Mouse (Mus musculus) lung, embryonic 14.5 days (tissue): ENCODE results near the gene Odf3. TPM values are rescaled to one million over a fixed set of nuclear protein-coding genes. Genes with fewer than 3 reads are reported as not detected.

ENCODE experiments used
- ATAC-seq: fragments of 200-750 bp; cut with Nextera tagmentation; 2 replicates; pipeline ENCODE4 v1.8.0; 2017; ENCODE audit warnings: mild to moderate bottlenecking, moderate TSS enrichment, moderate library complexity; ENCODE audit not compliant: insufficient read depth
- DNase-seq: peaks from one replicate; pipeline ENCODE4 v3.0.0-alpha.2; 2015
- H3K27ac ChIP-seq: fragments of 300-500 bp; sonication (generic); 2 replicates; pipeline ENCODE4 v1.5.1; 2014; ENCODE audit warnings: low read depth, mild to moderate bottlenecking, moderate library complexity
- H3K27me3 ChIP-seq: fragments of 300-500 bp; sonication (generic); 2 replicates; pipeline ENCODE4 v1.6.1; 2014; ENCODE audit warnings: low read length, control low read depth; ENCODE audit not compliant: insufficient read depth
- H3K36me3 ChIP-seq: fragments of 300-500 bp; sonication (generic); 2 replicates; pipeline ENCODE4 v1.6.1; 2014; ENCODE audit warnings: control low read depth; ENCODE audit not compliant: insufficient read depth
- H3K4me1 ChIP-seq: fragments of 300-500 bp; sonication (generic); 2 replicates; pipeline ENCODE4 v1.6.1; 2014; ENCODE audit warnings: antibody characterized with exemption, control low read depth; ENCODE audit not compliant: insufficient read depth
- H3K4me2 ChIP-seq: fragments of 300-500 bp; sonication (generic); 2 replicates; pipeline ENCODE4 v1.6.1; 2014; ENCODE audit warnings: mild to moderate bottlenecking
- H3K4me3 ChIP-seq: fragments of 300-500 bp; sonication (generic); 2 replicates; pipeline ENCODE4 v1.5.1; 2014; ENCODE audit warnings: low read depth, low read length
- H3K9ac ChIP-seq: fragments of 300-500 bp; sonication (generic); 2 replicates; pipeline ENCODE4 v1.6.1; 2014
- H3K9me3 ChIP-seq: fragments of 300-500 bp; sonication (generic); 2 replicates; pipeline ENCODE4 v1.6.1; 2016; ENCODE audit warnings: low read depth, low read length, control low read depth
- CTCF ChIP-seq: IDR thresholded peaks from 2 replicates; pipeline ENCODE4 v1.5.1; 2016; ENCODE audit warnings: antibody characterized with exemption, low read depth
- WGBS: fragments of 180-500 bp; shearing (Covaris S2); extraction: QIAGEN DNeasy Blood & Tissue Kit; methylation state at CpG from one replicate; pipeline ENCODE4 v1.1.7; 2014; 5-methylcytosine and 5-hydroxymethylcytosine counted together
- polyA plus RNA-seq: library from polyadenylated mRNA; unstranded; fragments of >200 nt; fragmentation: Nextera tagmentation; extraction: Ambion mirVana; gene quantifications from 2 replicates; pipeline ENCODE4 v1.2.1, GENCODE M21; 2014

The Odf3 gene
- polyA plus RNA-seq, 1 experiment from 2014 or later = not detected

DNA sequence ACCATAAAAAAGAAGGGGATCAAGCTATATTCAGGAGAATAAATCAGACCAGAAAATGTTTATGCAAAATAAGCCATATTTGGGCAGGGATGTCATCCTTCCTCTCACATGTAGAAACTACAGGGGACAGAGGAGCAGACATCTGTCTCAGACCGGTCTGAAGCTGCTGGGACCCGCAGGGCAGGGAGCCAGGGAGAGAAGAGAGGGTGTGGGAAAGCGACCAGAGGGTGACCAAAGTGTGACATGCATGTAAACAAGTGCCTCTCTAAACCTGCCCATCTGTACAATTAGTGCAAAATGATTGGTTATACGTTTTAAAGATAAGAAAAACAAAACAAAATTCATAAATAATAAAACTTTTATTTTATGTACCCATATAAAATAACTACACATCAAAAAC, 27.4 kb upstream of the Odf3 start:
- no peak for DNase-seq
- no peak overlapping the region for H3K4me3 ChIP-seq
- TF ChIP-seq CTCF = no peak
- H3K9me3 ChIP-seq = no peaks in the 10 kb centered on the region
- no peaks in the 10 kb centered on the region; the same call in 1 of the 2 replicates for H3K4me1 ChIP-seq
- H3K27me3 ChIP-seq = no peaks in the 10 kb centered on the region
- H3K27ac ChIP-seq = no peak overlapping the region
- H3K36me3 ChIP-seq = no peaks in the 10 kb centered on the region
- no peak for ATAC-seq
- no peak overlapping the region for H3K4me2 ChIP-seq
- H3K9ac ChIP-seq = no peak overlapping the region
- 41% methylated on average over 4 of the region's 4 CpGs for WGBS

DNA sequence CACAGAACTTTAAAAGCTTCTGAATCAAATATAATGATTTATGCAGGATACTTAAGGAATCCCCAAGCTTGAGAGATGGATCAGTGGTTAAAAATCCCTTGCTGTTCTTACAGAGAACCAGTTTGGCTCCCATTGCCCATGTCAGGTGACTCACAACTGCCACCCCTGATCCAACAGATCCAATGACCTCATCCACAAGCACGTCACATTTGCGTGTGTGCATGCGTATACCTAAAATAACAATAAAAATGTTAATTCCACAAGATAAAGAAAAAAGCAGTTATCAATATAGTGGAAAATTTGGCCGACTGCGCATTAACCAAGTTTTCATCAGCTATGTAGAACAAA, 26.3 kb upstream of the Odf3 start:
- peak; percentile 25; the same call in 1 of the 2 replicates for ATAC-seq
- WGBS = 48% methylated on average over 5 of the region's 5 CpGs
- no peak for TF ChIP-seq CTCF
- no peaks in the 10 kb centered on the region for H3K27me3 ChIP-seq
- H3K4me3 ChIP-seq = peak overlapping the region; percentile 43
- H3K36me3 ChIP-seq = no peaks in the 10 kb centered on the region
- H3K4me2 ChIP-seq = peak overlapping the region; percentile 68
- H3K9me3 ChIP-seq = no peaks in the 10 kb centered on the region
- H3K4me1 ChIP-seq = no peaks in the 10 kb centered on the region; the same call in 1 of the 2 replicates
- DNase-seq = no peak
- H3K27ac ChIP-seq = no peak overlapping the region
- H3K9ac ChIP-seq = peak overlapping the region; percentile 34; the same call in 1 of the 2 replicates

DNA sequence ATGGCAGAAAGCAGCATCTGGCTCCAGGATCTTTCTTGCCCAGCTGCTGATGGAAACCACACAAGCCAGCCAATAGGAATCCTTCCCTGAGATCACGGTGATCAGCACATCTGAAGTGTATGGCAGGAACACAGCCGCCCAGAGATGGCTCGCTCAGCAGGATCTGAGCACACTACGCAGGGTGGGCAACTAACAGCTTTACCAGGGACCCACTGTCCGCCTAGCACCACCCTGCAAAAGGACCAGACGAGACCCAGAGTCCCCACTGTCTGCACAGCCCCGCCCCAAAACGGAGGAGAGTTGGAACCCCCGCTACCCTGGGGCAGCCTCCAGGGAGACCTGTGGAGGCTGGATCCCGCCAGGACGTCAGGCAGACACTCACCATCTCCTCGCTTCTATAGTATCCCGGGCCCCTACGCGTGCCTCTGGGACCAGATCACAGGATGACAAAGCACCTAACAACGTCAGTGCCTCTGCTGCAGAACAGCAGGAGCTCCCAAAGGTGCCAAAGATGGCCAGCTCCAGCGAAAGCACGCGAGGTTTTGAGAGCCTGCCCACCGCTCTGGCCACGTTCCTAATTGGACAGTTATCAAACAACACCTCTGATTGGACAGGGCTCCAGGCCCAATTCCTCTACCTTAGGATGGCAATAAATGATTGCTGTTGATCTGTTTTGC, 25.8 kb upstream of the Odf3 start, which contains the start of gene Zfp941:
Gene Zfp941 (minus strand): TSS at position 526 of the 677 bp plus-strand sequence.
- H3K27me3 ChIP-seq = no peaks in the 10 kb centered on the region
- TF ChIP-seq CTCF = no peak
- H3K9ac ChIP-seq = peak within 1 kb of the TSS; percentile 34; the same call in 1 of the 2 replicates
- H3K36me3 ChIP-seq = no peaks in the 10 kb centered on the region
- DNase-seq = peak; percentile 59
- no peak within 1 kb of the TSS for H3K27ac ChIP-seq
- H3K4me1 ChIP-seq = no peaks in the 10 kb centered on the region; the same call in 1 of the 2 replicates
- WGBS = 1% methylated on average over 21 of the region's 21 CpGs
- peak within 1 kb of the TSS; percentile 43 for H3K4me3 ChIP-seq
- no peaks in the 10 kb centered on the region for H3K9me3 ChIP-seq
- H3K4me2 ChIP-seq = peak within 1 kb of the TSS; percentile 68
- ATAC-seq = peak; percentile 81

DNA sequence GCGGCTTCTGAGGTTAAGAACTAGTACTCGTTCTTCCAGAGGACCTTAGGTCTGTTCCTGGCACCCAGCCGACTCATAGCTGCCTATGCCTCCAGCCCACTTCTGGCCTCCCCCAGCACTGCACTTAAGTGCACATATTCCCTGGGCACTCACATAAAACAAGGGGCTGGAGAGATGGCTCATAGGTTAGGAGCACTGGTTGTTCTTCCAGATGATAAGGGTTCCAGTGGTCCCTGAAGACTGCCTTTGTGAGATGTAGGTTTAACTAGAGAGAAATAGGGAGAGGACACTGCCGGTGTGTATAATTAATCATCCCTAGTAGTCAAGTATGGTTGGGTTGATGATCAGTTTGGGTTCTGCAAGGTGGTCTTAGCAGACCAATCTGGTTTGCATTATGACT, 24.9 kb upstream of the Odf3 start:
- no peaks in the 10 kb centered on the region; the same call in 1 of the 2 replicates for H3K4me1 ChIP-seq
- H3K4me3 ChIP-seq = no peak overlapping the region
- no peaks in the 10 kb centered on the region for H3K9me3 ChIP-seq
- DNase-seq = no peak
- H3K27me3 ChIP-seq = no peaks in the 10 kb centered on the region
- H3K9ac ChIP-seq = no peak overlapping the region
- H3K36me3 ChIP-seq = no peaks in the 10 kb centered on the region
- H3K4me2 ChIP-seq = no peak overlapping the region
- ATAC-seq = no peak
- 85% methylated on average over 4 of the region's 4 CpGs for WGBS
- TF ChIP-seq CTCF = no peak
- no peak overlapping the region for H3K27ac ChIP-seq

DNA sequence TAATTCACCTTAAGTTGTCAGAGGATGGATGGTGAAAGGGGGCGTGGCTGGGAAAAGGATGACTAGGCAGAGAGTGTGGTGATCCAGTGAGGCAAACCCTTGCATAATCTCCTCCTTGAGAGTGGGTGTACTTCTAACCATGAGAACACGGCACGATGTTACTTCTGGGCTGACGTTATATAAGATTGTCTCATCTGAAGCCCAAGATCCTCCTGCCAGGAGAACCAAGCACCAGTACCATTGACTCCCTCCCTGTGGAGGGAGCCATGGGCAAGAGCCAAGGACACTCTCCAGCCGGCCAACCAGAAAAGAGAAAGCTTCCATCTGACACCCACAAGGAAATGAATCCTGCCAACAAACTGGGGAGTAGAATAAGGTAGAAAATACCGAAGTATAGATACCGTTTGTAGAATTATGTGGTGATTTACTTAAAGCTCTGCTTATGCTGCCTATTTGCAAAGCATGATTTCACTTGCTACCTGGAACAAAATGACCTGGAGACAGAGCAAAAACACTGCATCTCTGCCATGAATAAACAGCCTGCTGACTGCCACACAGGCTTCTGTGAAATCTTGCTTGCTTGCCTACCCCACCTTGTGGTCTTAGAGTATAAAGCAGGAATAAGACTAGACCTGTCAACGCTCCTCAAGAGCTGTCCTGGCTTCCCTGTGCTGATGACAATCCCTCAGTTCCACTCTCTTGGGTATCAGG, 19.3 kb upstream of the Odf3 start:
- Histone ChIP-seq H3K4me3 (no peak overlapping the region), H3K9me3 (no peaks in the 10 kb centered on the region), H3K27me3 (no peaks in the 10 kb centered on the region), H3K4me1 (no peaks in the 10 kb centered on the region), H3K9ac (no peak overlapping the region), H3K36me3 (no peaks in the 10 kb centered on the region), H3K4me2 (no peak overlapping the region), H3K27ac (no peak overlapping the region)
- TF ChIP-seq CTCF = peak; percentile 66
- 25% methylated on average over 8 of the region's 8 CpGs for WGBS
- ATAC-seq (no peak; the same call in 1 of the 2 replicates), DNase-seq (peak; percentile 57)

DNA sequence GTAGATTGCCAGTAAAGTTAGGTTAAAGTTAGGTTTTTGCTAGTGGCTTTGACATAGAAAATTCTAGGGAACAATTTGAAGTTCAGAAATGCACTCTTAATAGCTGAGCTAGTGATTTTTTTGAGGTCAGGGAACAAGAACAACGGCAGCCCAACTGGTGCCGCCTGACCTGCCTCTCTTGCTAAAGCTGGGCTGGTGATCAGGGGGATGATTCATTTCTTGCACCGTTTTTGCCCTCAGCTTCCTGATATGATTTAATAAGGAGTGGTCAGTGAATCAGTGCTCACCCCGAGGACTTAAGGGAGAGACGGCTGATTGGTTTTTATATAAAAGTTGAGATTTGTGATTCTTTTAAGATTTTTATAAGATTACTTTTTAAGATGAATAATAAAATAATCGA, 16.2 kb upstream of the Odf3 start:
- no peaks in the 10 kb centered on the region for H3K9me3 ChIP-seq
- H3K27ac ChIP-seq = no peak overlapping the region
- no peak overlapping the region for H3K4me2 ChIP-seq
- no peak for ATAC-seq
- TF ChIP-seq CTCF = no peak
- H3K4me3 ChIP-seq = no peak overlapping the region
- no peaks in the 10 kb centered on the region for H3K36me3 ChIP-seq
- H3K27me3 ChIP-seq = no peaks in the 10 kb centered on the region
- no peaks in the 10 kb centered on the region for H3K4me1 ChIP-seq
- no peak for DNase-seq
- 57% methylated on average over 6 of the region's 6 CpGs for WGBS
- no peak overlapping the region for H3K9ac ChIP-seq

DNA sequence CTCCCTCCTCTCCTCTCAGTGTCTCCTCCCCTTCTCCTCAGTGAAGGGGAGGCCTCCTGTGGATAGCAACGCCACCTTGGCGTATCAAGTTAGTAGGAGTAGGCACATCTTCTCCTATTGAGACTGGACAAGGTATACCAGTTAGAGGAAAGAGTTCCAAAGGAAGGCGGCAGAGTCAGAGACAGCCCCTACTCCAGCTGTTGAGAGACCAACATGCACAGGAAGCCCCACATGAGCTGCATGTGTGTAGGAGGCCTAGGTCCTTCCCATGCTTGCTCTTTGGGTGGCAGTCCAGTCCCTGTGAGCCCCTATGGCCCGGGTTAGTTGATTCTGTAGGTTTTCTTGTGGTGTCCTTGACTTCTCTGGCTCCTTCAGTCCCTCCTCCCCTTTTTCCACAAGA, 14.3 kb upstream of the Odf3 start:
- WGBS = 76% methylated on average over 4 of the region's 4 CpGs
- Histone ChIP-seq H3K36me3 (no peaks in the 10 kb centered on the region), H3K9ac (no peak overlapping the region), H3K27me3 (no peaks in the 10 kb centered on the region), H3K4me2 (no peak overlapping the region), H3K9me3 (no peaks in the 10 kb centered on the region), H3K4me3 (no peak overlapping the region), H3K4me1 (no peaks in the 10 kb centered on the region), H3K27ac (no peak overlapping the region)
- no peak for TF ChIP-seq CTCF
- ATAC-seq (no peak), DNase-seq (no peak)
